Mouse (Mus musculus) heart, embryonic 12.5 days (tissue): ENCODE data around the gene H2al2a. TPM values are rescaled to one million over a fixed set of nuclear protein-coding genes. Genes with fewer than 3 reads are reported as not detected.
A peak's percentile ranks its signal among the peaks of the same experiment; 100 is the strongest.
"Not testable (repeated sequence)": the region's sequence is repeated elsewhere in the genome, so short reads cannot be mapped to it uniquely, and the experiment has no call there.

ENCODE experiments used
- ATAC-seq: fragments of 200-750 bp; cut with Nextera tagmentation; 2 replicates; pipeline ENCODE4 v1.8.0; 2017; ENCODE audit warnings: moderate TSS enrichment, moderate library complexity; ENCODE audit not compliant: insufficient number of reproducible peaks, low FRiP score
- H3K27ac ChIP-seq: fragments of 300-500 bp; sonication (generic); 2 replicates; pipeline ENCODE4 v1.5.1; 2016; ENCODE audit warnings: mild to moderate bottlenecking, moderate library complexity; ENCODE audit not compliant: poor library complexity, severe bottlenecking
- H3K27me3 ChIP-seq: fragments of 300-500 bp; sonication (generic); replicated peaks from 2 replicates; pipeline ENCODE4 v1.6.1; 2016; ENCODE audit warnings: mild to moderate bottlenecking, moderate library complexity
- H3K36me3 ChIP-seq: fragments of 300-500 bp; sonication (generic); 2 replicates; pipeline ENCODE4 v1.6.1; 2016; ENCODE audit warnings: mild to moderate bottlenecking, moderate library complexity
- H3K4me1 ChIP-seq: fragments of 300-500 bp; sonication (generic); replicated peaks from 2 replicates; pipeline ENCODE4 v1.6.1; 2016; ENCODE audit warnings: mild to moderate bottlenecking
- H3K4me2 ChIP-seq: fragments of 300-500 bp; sonication (generic); 2 replicates; pipeline ENCODE4 v1.6.1; 2016; ENCODE audit warnings: mild to moderate bottlenecking, moderate library complexity
- H3K4me3 ChIP-seq: fragments of 300-500 bp; sonication (generic); 2 replicates; pipeline ENCODE4 v1.5.1; 2016; ENCODE audit warnings: mild to moderate bottlenecking
- H3K9ac ChIP-seq: fragments of 300-500 bp; sonication (generic); 2 replicates; pipeline ENCODE4 v1.6.1; 2016; ENCODE audit warnings: mild to moderate bottlenecking, moderate library complexity
- H3K9me3 ChIP-seq: fragments of 300-500 bp; sonication (generic); replicated peaks from 2 replicates; pipeline ENCODE4 v1.6.1; 2016; ENCODE audit warnings: mild to moderate bottlenecking, moderate library complexity
- WGBS: fragments of 180-500 bp; shearing (Covaris S2); methylation state at CpG from one replicate; pipeline ENCODE4 v1.1.7; 2016; 5-methylcytosine and 5-hydroxymethylcytosine counted together
- polyA plus RNA-seq: library from polyadenylated mRNA; unstranded; fragments of >200 nt; fragmentation: Nextera tagmentation; extraction: Ambion mirVana; gene quantifications from 2 replicates; pipeline ENCODE4 v1.2.1, GENCODE M21; 2016

Gene H2al2a
- polyA plus RNA-seq, 1 experiment from 2014 or later, result not detected

DNA sequence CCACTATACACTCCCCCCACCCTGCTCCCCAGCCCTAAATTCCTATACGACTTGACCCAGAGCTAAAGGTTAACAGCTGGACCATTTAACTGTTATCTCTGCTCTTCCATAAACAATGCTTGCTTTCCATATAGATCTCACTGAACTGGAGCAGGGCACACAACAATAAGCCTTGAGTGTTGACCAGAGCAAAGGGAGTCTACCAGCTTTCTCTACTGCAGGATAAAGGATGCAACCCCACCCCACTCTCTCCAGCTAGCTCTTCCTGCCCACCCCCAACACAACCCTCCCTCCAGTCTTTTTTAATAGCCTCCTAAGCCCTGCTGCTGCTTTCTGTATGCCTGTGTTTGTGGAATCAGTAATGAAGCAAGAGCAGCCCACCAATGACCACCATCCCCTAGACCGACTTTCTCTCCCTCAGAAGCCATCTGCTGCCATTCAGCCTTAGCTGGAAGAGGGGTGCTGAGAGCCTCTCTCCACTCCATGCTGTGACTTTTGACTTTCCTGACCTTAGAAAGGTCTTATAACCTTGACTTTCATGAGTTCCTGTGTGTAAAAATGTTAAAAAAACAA is 22.8 kb downstream of the H2al2a start:
- 47% methylated on average over 2 of the region's 2 CpGs for WGBS
- no peaks in the 10 kb centered on the region for H3K36me3 ChIP-seq
- H3K9ac ChIP-seq, result no peak overlapping the region
- no peaks in the 10 kb centered on the region for H3K9me3 ChIP-seq
- H3K4me2 ChIP-seq, result no peak overlapping the region
- ATAC-seq, result peak; percentile 45
- no peak overlapping the region for H3K27ac ChIP-seq
- H3K4me3 ChIP-seq, result no peak overlapping the region
- H3K27me3 ChIP-seq, result no peaks in the 10 kb centered on the region
- peaks cover 19% of the 10 kb centered on the region for H3K4me1 ChIP-seq

DNA sequence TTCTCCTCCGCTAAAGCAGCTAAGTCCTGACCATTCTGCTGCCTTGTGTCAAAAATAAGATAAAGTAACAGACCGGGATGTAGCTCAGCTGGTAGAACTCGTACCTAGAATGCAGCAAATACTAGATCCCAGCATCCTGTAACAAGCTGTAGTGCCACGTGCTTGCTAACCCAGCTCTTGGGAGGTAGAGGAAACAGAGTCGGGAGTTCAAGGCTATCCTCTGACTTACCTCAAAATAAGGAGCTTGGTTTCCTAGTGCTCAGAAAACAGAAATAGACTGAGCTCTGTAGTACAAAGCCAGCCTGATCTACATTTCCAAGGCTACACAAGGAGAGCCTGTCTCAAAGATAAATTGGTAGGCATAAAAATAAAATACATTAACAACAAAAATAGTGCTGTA is 23.5 kb downstream of the H2al2a start:
- no peaks in the 10 kb centered on the region for H3K27me3 ChIP-seq
- no peaks in the 10 kb centered on the region for H3K9me3 ChIP-seq
- no peak overlapping the region for H3K27ac ChIP-seq
- no peak overlapping the region for H3K4me2 ChIP-seq
- peaks cover 19% of the 10 kb centered on the region for H3K4me1 ChIP-seq
- WGBS, result 69% methylated on average over 5 of the region's 5 CpGs
- no peak overlapping the region for H3K9ac ChIP-seq
- ATAC-seq, result no peak
- no peak overlapping the region for H3K4me3 ChIP-seq
- no peaks in the 10 kb centered on the region for H3K36me3 ChIP-seq

DNA sequence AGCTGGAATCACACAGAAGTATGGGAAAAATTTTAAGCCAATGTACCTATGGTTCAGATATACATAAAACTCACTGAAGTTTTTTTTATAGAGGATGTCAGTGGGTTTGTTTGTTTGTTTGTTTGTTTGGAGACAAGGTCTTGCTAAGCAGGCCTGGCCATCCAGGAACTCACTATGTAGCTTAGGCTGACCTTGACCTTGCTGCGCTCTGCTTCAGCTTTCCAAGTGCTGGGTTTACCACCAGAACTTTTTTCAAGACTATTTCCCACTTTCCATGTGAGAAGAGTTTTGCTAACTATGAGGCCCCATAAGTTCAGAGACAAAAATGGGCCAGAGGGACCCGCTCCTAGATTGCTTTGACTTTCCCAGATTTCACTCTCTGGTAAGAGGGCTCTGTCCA is 23.9 kb downstream of the H2al2a start:
- Histone ChIP-seq H3K27ac (no peak overlapping the region), H3K27me3 (no peaks in the 10 kb centered on the region), H3K4me1 (peaks cover 19% of the 10 kb centered on the region), H3K9me3 (no peaks in the 10 kb centered on the region), H3K36me3 (no peaks in the 10 kb centered on the region), H3K4me3 (no peak overlapping the region), H3K9ac (no peak overlapping the region), H3K4me2 (no peak overlapping the region)
- 96% methylated on average over 2 of the region's 2 CpGs for WGBS
- ATAC-seq, result no peak

GRCm38 (mm10) chr2:17971407-17971806 is 25.4 kb downstream of the H2al2a start:
- no peak overlapping the region for H3K4me2 ChIP-seq
- 76% methylated on average over 6 of the region's 6 CpGs for WGBS
- no peak for ATAC-seq

DNA sequence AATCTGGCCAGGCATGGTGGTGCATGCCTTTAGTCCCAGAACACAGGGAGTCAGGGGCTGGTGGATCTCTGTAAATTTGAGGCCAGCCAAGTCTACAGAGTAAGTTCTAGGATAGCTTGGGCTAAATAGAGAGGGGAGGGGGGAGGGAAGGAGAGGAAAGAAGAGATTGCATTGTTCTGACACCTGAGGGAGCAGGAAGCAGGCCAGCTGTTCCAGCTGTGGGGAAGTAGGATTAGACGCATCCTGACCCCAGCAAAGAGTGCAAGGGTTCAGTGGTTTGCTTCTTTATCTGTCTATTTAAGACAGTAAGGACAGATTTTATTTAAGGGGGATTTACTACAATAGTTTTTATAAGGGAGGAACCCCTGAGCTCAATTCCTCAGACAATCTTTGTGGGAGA is 26.1 kb downstream of the H2al2a start:
- H3K9me3 ChIP-seq, result no peaks in the 10 kb centered on the region
- WGBS, result 66% methylated on average over 1 of the region's 1 CpGs
- no peaks in the 10 kb centered on the region for H3K27me3 ChIP-seq
- no peak overlapping the region for H3K27ac ChIP-seq
- no peak overlapping the region for H3K4me3 ChIP-seq
- no peak overlapping the region for H3K4me2 ChIP-seq
- ATAC-seq, result no peak
- peaks cover 12% of the 10 kb centered on the region for H3K4me1 ChIP-seq
- H3K36me3 ChIP-seq, result no peaks in the 10 kb centered on the region
- no peak overlapping the region for H3K9ac ChIP-seq

More at GRCm38 (mm10) chr2:17971407-17971806, 25.4 kb downstream of the H2al2a start:
- no peak overlapping the region for H3K9ac ChIP-seq
- H3K27me3 ChIP-seq, result no peaks in the 10 kb centered on the region
- H3K4me3 ChIP-seq, result no peak overlapping the region
- H3K4me1 ChIP-seq, result peaks cover 19% of the 10 kb centered on the region
- H3K9me3 ChIP-seq, result no peaks in the 10 kb centered on the region
- H3K36me3 ChIP-seq, result no peaks in the 10 kb centered on the region
- no peak overlapping the region for H3K27ac ChIP-seq

GRCm38 (mm10) chr2:17970187-17970586 is 26.6 kb downstream of the H2al2a start:
- Histone ChIP-seq H3K9ac (no peak overlapping the region), H3K36me3 (no peaks in the 10 kb centered on the region), H3K9me3 (no peaks in the 10 kb centered on the region), H3K27ac (no peak overlapping the region), H3K4me2 (no peak overlapping the region), H3K27me3 (no peaks in the 10 kb centered on the region), H3K4me3 (no peak overlapping the region), H3K4me1 (peaks cover 10% of the 10 kb centered on the region)
- ATAC-seq, result no peak

DNA sequence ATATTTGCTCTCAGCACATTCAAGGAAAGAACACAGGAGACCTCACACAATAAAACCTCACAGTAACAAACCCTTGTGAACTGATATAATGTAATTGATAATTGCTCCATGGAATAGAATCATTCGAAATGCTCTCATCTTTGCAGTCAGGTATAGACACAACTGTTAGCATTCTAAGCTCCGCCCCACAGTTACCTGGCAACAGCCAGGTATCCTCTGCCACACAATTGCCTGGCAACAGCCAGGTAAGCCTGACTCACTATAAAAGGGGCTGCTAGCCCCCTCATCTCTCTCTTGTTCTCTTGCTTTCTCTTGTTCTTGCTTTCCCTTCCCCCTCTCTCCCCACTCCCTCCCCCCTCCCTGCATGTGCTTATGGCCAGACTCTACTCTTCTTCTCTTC is 28.2 kb downstream of the H2al2a start:
- Histone ChIP-seq H3K4me3 (no peak overlapping the region), H3K9me3 (no peaks in the 10 kb centered on the region), H3K4me2 (no peak overlapping the region), H3K4me1 (peaks cover 5% of the 10 kb centered on the region; the same call in 1 of the 2 replicates), H3K36me3 (no peaks in the 10 kb centered on the region), H3K27ac (no peak overlapping the region), H3K27me3 (no peaks in the 10 kb centered on the region), H3K9ac (no peak overlapping the region)
- 81% methylated on average over 2 of the region's 2 CpGs for WGBS
- no peak for ATAC-seq

DNA sequence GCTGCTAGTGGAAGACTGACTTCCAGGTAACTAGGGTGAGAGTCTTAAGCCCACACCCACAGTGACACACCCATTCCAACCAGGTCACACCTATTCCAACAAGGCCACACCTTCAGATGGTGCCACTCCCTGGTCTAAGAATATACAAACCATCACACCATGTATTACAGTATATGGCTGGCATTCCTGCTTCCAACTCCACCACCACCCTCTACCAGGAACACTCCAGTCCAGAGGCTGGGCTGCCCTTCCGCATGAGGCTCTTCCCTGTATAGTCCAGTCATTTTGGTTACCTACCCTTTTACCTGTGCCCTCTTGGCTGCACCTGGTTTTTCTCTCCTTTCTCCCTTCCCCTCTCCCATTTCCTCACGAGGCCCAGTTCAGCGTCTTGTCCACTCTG is 28.7 kb downstream of the H2al2a start:
- not testable (repeated sequence) for H3K4me1 ChIP-seq, H3K27me3 ChIP-seq, H3K36me3 ChIP-seq, H3K9me3 ChIP-seq, H3K27ac ChIP-seq, H3K4me2 ChIP-seq, H3K9ac ChIP-seq, ATAC-seq, H3K4me3 ChIP-seq
- 79% methylated on average over 3 of the region's 3 CpGs for WGBS

GRCm38 (mm10) chr2:17959501-17959900 is 37.3 kb downstream of the H2al2a start:
- Histone ChIP-seq H3K27me3 (no peaks in the 10 kb centered on the region), H3K9me3 (peaks cover 27% of the 10 kb centered on the region), H3K27ac (no peak overlapping the region), H3K4me3 (no peak overlapping the region), H3K36me3 (no peaks in the 10 kb centered on the region), H3K4me1 (no peaks in the 10 kb centered on the region), H3K4me2 (no peak overlapping the region), H3K9ac (no peak overlapping the region)
- WGBS, result 74% methylated on average over 1 of the region's 1 CpGs
- no peak for ATAC-seq

GRCm38 (mm10) chr2:17946875-17947274 is 49.9 kb downstream of the H2al2a start:
- H3K4me1 ChIP-seq, result peaks cover 7% of the 10 kb centered on the region
- no peaks in the 10 kb centered on the region for H3K27me3 ChIP-seq
- no peak overlapping the region for H3K4me2 ChIP-seq
- H3K27ac ChIP-seq, result no peak overlapping the region
- ATAC-seq, result no peak
- H3K9me3 ChIP-seq, result no peaks in the 10 kb centered on the region
- no peaks in the 10 kb centered on the region for H3K36me3 ChIP-seq
- H3K9ac ChIP-seq, result no peak overlapping the region
- no peak overlapping the region for H3K4me3 ChIP-seq
- WGBS, result 58% methylated on average over 3 of the region's 3 CpGs
